Mouse (Mus musculus) lung, embryonic 14.5 days (tissue): ENCODE measurements around the gene Hrh2. TPM values are rescaled to one million over a fixed set of nuclear protein-coding genes. Genes with fewer than 3 reads are reported as not detected.

Experiments used
- ATAC-seq: fragments of 200-750 bp; cut with Nextera tagmentation; 2 replicates; pipeline ENCODE4 v1.8.0; 2017; ENCODE audit warnings: mild to moderate bottlenecking, moderate TSS enrichment, moderate library complexity; ENCODE audit not compliant: insufficient read depth
- DNase-seq: peaks from one replicate; pipeline ENCODE4 v3.0.0-alpha.2; 2015
- H3K27ac ChIP-seq: fragments of 300-500 bp; sonication (generic); 2 replicates; pipeline ENCODE4 v1.5.1; 2014; ENCODE audit warnings: low read depth, mild to moderate bottlenecking, moderate library complexity
- H3K27me3 ChIP-seq: fragments of 300-500 bp; sonication (generic); 2 replicates; pipeline ENCODE4 v1.6.1; 2014; ENCODE audit warnings: low read length, control low read depth; ENCODE audit not compliant: insufficient read depth
- H3K36me3 ChIP-seq: fragments of 300-500 bp; sonication (generic); 2 replicates; pipeline ENCODE4 v1.6.1; 2014; ENCODE audit warnings: control low read depth; ENCODE audit not compliant: insufficient read depth
- H3K4me1 ChIP-seq: fragments of 300-500 bp; sonication (generic); 2 replicates; pipeline ENCODE4 v1.6.1; 2014; ENCODE audit warnings: antibody characterized with exemption, control low read depth; ENCODE audit not compliant: insufficient read depth
- H3K4me2 ChIP-seq: fragments of 300-500 bp; sonication (generic); 2 replicates; pipeline ENCODE4 v1.6.1; 2014; ENCODE audit warnings: mild to moderate bottlenecking
- H3K4me3 ChIP-seq: fragments of 300-500 bp; sonication (generic); 2 replicates; pipeline ENCODE4 v1.5.1; 2014; ENCODE audit warnings: low read depth, low read length
- H3K9ac ChIP-seq: fragments of 300-500 bp; sonication (generic); 2 replicates; pipeline ENCODE4 v1.6.1; 2014
- H3K9me3 ChIP-seq: fragments of 300-500 bp; sonication (generic); 2 replicates; pipeline ENCODE4 v1.6.1; 2016; ENCODE audit warnings: low read depth, low read length, control low read depth
- CTCF ChIP-seq: IDR thresholded peaks from 2 replicates; pipeline ENCODE4 v1.5.1; 2016; ENCODE audit warnings: antibody characterized with exemption, low read depth
- WGBS: fragments of 180-500 bp; shearing (Covaris S2); extraction: QIAGEN DNeasy Blood & Tissue Kit; methylation state at CpG from one replicate; pipeline ENCODE4 v1.1.7; 2014; 5-methylcytosine and 5-hydroxymethylcytosine counted together
- polyA plus RNA-seq: library from polyadenylated mRNA; unstranded; fragments of >200 nt; fragmentation: Nextera tagmentation; extraction: Ambion mirVana; gene quantifications from 2 replicates; pipeline ENCODE4 v1.2.1, GENCODE M21; 2014

The Hrh2 gene
- polyA plus RNA-seq, 1 experiment from 2014 or later, result not detected

DNA sequence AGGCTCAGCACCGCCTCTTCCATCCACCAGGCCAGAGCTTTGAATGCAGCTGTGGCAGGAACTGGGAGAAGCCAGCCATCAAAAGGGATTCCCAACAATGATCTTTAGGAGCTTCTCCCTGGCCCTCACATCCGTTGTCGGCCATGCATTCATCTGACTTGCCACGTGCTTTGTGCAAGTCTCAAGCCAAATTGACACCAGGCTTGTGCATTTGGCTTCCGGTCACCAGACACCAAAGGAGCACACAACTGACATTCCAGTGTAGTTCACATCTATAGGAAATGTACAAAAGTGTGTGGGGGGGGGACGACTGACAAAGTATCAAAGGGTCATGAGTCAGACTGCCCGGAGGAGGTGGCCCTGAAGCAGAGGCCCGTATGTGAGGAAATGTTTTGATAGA is 58.4 kb downstream of the Hrh2 start:
- WGBS, result 48% methylated on average over 8 of the region's 8 CpGs
- Histone ChIP-seq H3K4me2 (no peak overlapping the region), H3K4me3 (no peak overlapping the region), H3K27ac (no peak overlapping the region), H3K9ac (no peak overlapping the region), H3K9me3 (no peaks in the 10 kb centered on the region), H3K27me3 (no peaks in the 10 kb centered on the region), H3K36me3 (no peaks in the 10 kb centered on the region), H3K4me1 (0 out of 2 replicates have a peak, but pooled peaks cover 6% of the 10 kb centered on the region)
- no peak for TF ChIP-seq CTCF
- peak; percentile 9 for DNase-seq
- no peak for ATAC-seq

GRCm38 (mm10) chr13:54251541-54252225 is 59.8 kb downstream of the Hrh2 start:
- no peaks in the 10 kb centered on the region for H3K27me3 ChIP-seq
- H3K9me3 ChIP-seq, result no peaks in the 10 kb centered on the region
- H3K4me2 ChIP-seq, result no peak overlapping the region
- WGBS, result 79% methylated on average over 11 of the region's 11 CpGs
- H3K9ac ChIP-seq, result no peak overlapping the region
- ATAC-seq (no peak), DNase-seq (peak; percentile 2)
- no peak for TF ChIP-seq CTCF
- no peaks in the 10 kb centered on the region for H3K36me3 ChIP-seq
- H3K4me3 ChIP-seq, result no peak overlapping the region
- no peak overlapping the region for H3K27ac ChIP-seq
- 0 out of 2 replicates have a peak, but pooled peaks cover 6% of the 10 kb centered on the region for H3K4me1 ChIP-seq

- DNase-seq, result no peak
- 27% methylated on average over 10 of the region's 10 CpGs for WGBS
- H3K27me3 ChIP-seq, result no peaks in the 10 kb centered on the region
- H3K27ac ChIP-seq, result no peak overlapping the region
- no peaks in the 10 kb centered on the region for H3K36me3 ChIP-seq
- no peak for TF ChIP-seq CTCF
- no peak overlapping the region for H3K4me2 ChIP-seq
- H3K4me3 ChIP-seq, result no peak overlapping the region
- H3K9me3 ChIP-seq, result no peaks in the 10 kb centered on the region
- no peak for ATAC-seq
- H3K4me1 ChIP-seq, result no peaks in the 10 kb centered on the region
- H3K9ac ChIP-seq, result no peak overlapping the region
These were observed 65.8 kb downstream of the Hrh2 start for GRCm38 (mm10) chr13:54257580-54258223.

- 33% methylated on average over 8 of the region's 8 CpGs for WGBS
- ATAC-seq (no peak), DNase-seq (no peak)
- Histone ChIP-seq H3K27ac (no peak overlapping the region), H3K9me3 (no peaks in the 10 kb centered on the region), H3K27me3 (no peaks in the 10 kb centered on the region), H3K4me3 (no peak overlapping the region), H3K36me3 (no peaks in the 10 kb centered on the region), H3K4me2 (no peak overlapping the region), H3K4me1 (no peaks in the 10 kb centered on the region), H3K9ac (no peak overlapping the region)
- TF ChIP-seq CTCF, result no peak
These were observed 66.4 kb downstream of the Hrh2 start for GRCm38 (mm10) chr13:54258231-54258743.

GRCm38 (mm10) chr13:54260318-54260717 is 68.4 kb downstream of the Hrh2 start:
- ATAC-seq, result no peak
- H3K9ac ChIP-seq, result no peak overlapping the region
- H3K36me3 ChIP-seq, result no peaks in the 10 kb centered on the region
- WGBS, result 22% methylated on average over 8 of the region's 8 CpGs
- no peaks in the 10 kb centered on the region for H3K27me3 ChIP-seq
- no peak overlapping the region for H3K27ac ChIP-seq
- no peak overlapping the region for H3K4me3 ChIP-seq
- H3K4me2 ChIP-seq, result no peak overlapping the region
- H3K9me3 ChIP-seq, result no peaks in the 10 kb centered on the region
- TF ChIP-seq CTCF, result no peak
- no peaks in the 10 kb centered on the region for H3K4me1 ChIP-seq
- peak; percentile 79 for DNase-seq

DNA sequence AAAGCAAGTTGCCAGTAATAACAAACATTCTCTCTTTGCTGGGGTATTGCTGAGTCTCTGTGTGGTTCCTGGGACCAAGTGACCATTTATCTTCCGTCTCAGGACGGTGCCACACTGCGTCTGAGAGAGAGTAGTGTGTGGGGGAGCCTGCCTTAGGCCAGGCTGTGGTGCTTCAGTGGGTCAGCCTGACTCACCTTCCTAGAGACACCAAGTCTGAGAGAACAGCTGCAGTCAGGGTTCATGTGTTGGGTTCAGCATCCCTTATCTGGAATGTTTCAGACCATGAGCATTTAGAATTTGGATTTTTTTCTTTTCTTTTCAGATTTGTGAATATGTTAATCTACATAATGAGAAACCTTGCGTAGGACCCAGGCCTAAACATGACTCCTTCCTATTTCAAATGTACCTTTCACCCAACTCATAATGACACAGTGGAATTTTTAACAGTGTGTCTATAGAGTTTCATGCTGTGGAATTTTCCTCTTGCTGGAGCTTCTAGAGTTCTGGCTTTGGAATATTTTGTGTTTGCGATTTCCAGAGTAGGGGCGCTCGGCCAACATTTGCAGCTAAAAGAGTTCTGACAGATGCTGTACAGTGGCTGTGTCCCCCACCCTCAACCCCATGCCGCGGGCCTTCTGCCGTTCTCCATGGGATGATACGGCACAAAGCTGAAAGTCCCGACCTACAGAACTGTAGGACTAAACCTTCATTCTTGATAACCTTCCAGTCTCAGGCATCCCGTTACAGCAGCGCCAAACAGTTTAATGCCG is 71.0 kb downstream of the Hrh2 start:
- Histone ChIP-seq H3K4me2 (no peak overlapping the region), H3K4me1 (no peaks in the 10 kb centered on the region), H3K9ac (no peak overlapping the region), H3K27ac (no peak overlapping the region), H3K4me3 (no peak overlapping the region), H3K36me3 (no peaks in the 10 kb centered on the region), H3K27me3 (no peaks in the 10 kb centered on the region), H3K9me3 (no peaks in the 10 kb centered on the region)
- 79% methylated on average over 15 of the region's 15 CpGs for WGBS
- DNase-seq, result no peak
- TF ChIP-seq CTCF, result no peak
- no peak for ATAC-seq

DNA sequence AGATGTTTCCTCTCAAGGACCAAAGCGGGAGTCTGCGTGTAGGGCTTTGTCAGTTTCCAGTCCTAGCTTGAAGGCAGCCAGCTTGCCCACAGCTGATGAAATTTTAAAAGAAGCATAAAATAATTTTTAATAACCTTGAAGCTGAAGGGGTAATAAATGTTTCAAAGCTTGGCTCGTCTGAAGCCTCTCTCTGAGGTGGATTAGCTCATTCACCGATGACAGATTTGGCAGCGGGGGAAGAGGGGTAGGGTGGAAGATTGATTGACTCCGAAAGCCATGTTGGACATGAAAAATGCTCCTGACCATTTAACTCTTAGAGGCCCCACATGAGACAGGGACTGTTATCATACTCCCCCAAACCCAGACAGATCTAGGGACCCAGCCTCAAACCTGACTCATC is 71.7 kb downstream of the Hrh2 start:
- ATAC-seq, result no peak
- H3K4me2 ChIP-seq, result no peak overlapping the region
- H3K27me3 ChIP-seq, result no peaks in the 10 kb centered on the region
- no peaks in the 10 kb centered on the region for H3K36me3 ChIP-seq
- no peak overlapping the region for H3K4me3 ChIP-seq
- DNase-seq, result no peak
- no peak overlapping the region for H3K9ac ChIP-seq
- TF ChIP-seq CTCF, result no peak
- no peak overlapping the region for H3K27ac ChIP-seq
- WGBS, result 53% methylated on average over 6 of the region's 6 CpGs
- no peaks in the 10 kb centered on the region for H3K9me3 ChIP-seq
- H3K4me1 ChIP-seq, result no peaks in the 10 kb centered on the region
